Mouse (Mus musculus): ENCODE measurements around the gene Ero1l. TPM values are rescaled to one million over a fixed set of nuclear protein-coding genes. Genes with fewer than 3 reads are reported as not detected.

The Ero1l gene
- polyA plus RNA-seq (2012; rRNA removed), result 3.9 and 5.3 TPM in 2 replicates

GRCm38 (mm10) chr14:45318426-45319236, at the start of gene Ero1l:
TSS of gene Ero1l (minus strand) at chr14:45318771.

DNA sequence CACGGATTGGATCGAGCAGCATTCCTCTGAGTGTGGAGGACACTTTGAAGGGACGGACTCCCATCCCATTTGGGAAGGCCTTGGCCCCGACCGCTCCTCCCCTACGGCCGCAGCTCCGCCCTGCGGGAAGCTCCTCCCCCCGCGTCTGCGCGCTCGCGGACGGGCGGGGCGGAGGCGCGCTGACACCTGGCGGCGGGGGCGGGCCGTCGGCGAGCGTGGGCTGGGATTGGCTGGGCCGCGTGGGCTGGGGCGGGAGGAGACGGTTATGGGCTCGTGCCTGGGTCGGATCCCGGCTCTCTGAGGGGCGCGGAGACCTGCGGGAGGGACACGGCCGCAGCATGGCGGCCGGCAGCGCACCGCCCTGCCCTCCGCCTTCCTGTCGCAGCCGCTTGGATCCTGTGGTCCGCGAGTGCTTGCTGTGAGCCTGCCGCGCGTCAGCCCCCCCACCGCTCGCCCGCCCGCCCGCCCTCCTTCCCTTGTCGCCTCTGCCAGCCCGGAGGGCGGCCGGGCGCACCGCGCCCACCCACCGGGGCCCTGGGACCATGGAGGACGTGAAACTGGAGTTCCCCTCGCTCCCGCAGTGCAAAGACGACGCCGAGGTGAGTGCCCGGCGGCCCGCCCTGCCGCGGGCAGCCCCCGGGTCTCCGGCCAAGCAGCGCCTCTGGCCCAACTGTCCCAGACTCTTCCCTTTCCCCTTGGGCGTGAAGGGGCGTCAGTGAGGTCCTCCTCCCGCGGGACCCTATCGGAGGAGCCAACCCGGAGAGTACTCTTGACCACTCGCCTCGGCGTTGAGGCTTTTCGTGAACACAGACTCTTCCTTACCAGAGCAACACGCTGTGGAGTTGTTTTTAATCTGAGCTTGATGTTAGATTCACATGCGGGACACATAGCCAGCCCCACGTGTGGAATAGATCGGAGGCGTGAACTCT, 32.6 kb upstream of the Ero1l start, which contains the start of gene Styx:
Styx (plus strand) TSS at position 163 of the 929 bp plus-strand sequence.

GRCm38 (mm10) chr14:45329589-45330181, 11.1 kb upstream of the Ero1l start, which contains the start of gene Psmc6:
TSS of gene Psmc6 (plus strand) at chr14:45329788.

Other genes with a start within 250 kb of the Ero1l start
- gene Gpr137c, start 99.1 kb downstream of the Ero1l start, polyA plus RNA-seq (2012; rRNA removed), result 29.2 and 47.1 TPM in 2 replicates
- gene Txndc16, start 98.4 kb downstream of the Ero1l start, polyA plus RNA-seq (2012; rRNA removed), result 4.1 and 9.0 TPM in 2 replicates
- 9.4 and 15.1 TPM in 2 replicates for gene Psmc6, start 11.0 kb upstream of the Ero1l start, polyA plus RNA-seq (2012; rRNA removed)
- 30.8 and 54.6 TPM in 2 replicates for gene Styx, start 32.3 kb upstream of the Ero1l start, polyA plus RNA-seq (2012; rRNA removed)
- gene Gnpnat1, start 86.1 kb upstream of the Ero1l start, polyA plus RNA-seq (2012; rRNA removed), result 1.8 and 3.1 TPM in 2 replicates
- 46.0 and 47.5 TPM in 2 replicates for gene Fermt2, start 211.3 kb upstream of the Ero1l start, polyA plus RNA-seq (2012; rRNA removed)